Mouse (Mus musculus): ENCODE measurements around the gene Tac4. TPM values are rescaled to one million over a fixed set of nuclear protein-coding genes. Genes with fewer than 3 reads are reported as not detected.

Gene Tac4
- polyA plus RNA-seq, 1 experiment from 2014 or later: not detected

DNA sequence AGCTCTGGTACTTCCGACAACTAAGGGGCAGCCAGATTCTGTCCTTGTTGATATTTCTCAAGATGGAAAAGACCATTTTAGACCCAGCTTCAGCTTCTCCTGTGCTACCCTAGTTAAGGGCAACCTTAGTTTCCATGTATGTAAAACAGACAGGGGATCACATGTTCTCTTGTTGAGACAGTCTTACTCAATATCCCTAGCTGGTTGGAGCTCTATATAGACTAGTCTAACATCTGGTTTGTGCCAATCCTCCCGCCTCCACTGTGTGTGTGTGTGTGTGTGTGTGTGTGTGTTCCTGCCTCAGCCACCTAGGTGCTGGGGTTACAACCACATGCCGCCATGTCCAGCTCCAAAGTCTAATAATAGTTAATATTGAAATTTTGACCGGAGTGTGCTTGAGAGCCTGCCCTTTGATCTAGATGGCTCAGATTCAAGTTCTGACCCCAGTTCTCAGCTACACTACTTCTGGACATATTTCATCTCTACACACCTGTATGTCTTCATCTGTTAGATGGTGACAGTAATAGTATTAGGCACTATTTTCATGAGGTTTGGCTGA is 3.2 kb downstream of the Tac4 start:
- no peak for ATAC-seq (replicated peaks)
- WGBS: 58% methylated on average over 4 of the region's 4 CpGs
- H3K4me3 ChIP-seq: no peak overlapping the region
- no peak overlapping the region for H3K4me2 ChIP-seq
- H3K9ac ChIP-seq: no peak overlapping the region
- 0 out of 2 replicates have a peak, but pooled peaks cover 2% of the 10 kb centered on the region for H3K27me3 ChIP-seq (replicated peaks)
- peaks cover under 1% of the 10 kb centered on the region; the same call in 1 of the 2 replicates for H3K4me1 ChIP-seq
- no peaks in the 10 kb centered on the region for H3K36me3 ChIP-seq (replicated peaks)
- H3K9me3 ChIP-seq: no peaks in the 10 kb centered on the region
- H3K27ac ChIP-seq: no peak overlapping the region

DNA sequence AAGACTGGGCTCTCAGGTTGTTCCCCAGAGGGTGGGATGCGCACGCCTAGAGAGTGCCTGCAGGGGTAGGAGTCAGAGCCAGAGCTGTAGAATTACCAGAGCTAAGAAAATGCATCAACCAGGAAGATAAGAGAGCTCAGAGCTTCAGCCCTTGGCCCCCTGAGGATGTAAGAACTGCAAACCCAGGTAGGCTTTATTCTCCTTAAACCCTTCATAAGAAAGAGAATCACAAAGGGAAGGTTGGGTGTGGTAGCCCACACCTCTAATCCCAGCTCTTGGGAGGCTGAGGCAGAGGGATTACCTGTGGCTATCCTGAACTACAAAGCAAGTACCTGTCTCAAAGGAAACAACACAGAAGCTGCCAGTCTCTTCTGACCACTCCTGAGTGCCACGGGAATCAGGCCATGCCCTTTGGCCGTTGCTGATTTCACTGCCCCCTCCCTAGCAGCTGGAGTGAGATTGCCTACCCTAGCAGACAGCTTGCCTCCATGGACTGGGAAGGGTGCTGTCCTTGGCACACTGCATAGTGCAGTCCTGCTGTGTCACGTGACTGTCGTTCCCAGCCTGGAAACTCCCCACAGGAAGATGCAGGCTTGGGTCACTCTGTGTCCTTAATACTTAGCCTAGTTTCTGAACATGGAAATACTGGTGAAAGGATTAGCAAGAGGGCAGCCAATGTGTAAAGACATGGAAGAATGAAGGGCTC is 5.4 kb downstream of the Tac4 start:
- no peak overlapping the region for H3K4me2 ChIP-seq
- no peaks in the 10 kb centered on the region for H3K9me3 ChIP-seq
- 0 out of 2 replicates have a peak, but pooled peaks cover 1% of the 10 kb centered on the region for H3K27me3 ChIP-seq (replicated peaks)
- no peak for ATAC-seq (replicated peaks)
- no peak overlapping the region for H3K9ac ChIP-seq
- 46% methylated on average over 6 of the region's 6 CpGs for WGBS
- H3K27ac ChIP-seq: no peak overlapping the region
- H3K4me1 ChIP-seq: no peaks in the 10 kb centered on the region
- no peak overlapping the region for H3K4me3 ChIP-seq
- peaks cover 9% of the 10 kb centered on the region; the same call in 1 of the 2 replicates for H3K36me3 ChIP-seq (replicated peaks)

GRCm38 (mm10) chr11:95273661-95274060 is 12.3 kb downstream of the Tac4 start:
- Histone ChIP-seq H3K4me2 (no peak overlapping the region), H3K27ac (no peak overlapping the region), H3K4me3 (no peak overlapping the region), H3K27me3 (replicated peaks) (no peaks in the 10 kb centered on the region), H3K9ac (no peak overlapping the region), H3K36me3 (replicated peaks) (peaks cover 56% of the 10 kb centered on the region), H3K9me3 (no peaks in the 10 kb centered on the region), H3K4me1 (no peaks in the 10 kb centered on the region)
- no peak for ATAC-seq (replicated peaks)
- WGBS: 87% methylated on average over 5 of the region's 5 CpGs

DNA sequence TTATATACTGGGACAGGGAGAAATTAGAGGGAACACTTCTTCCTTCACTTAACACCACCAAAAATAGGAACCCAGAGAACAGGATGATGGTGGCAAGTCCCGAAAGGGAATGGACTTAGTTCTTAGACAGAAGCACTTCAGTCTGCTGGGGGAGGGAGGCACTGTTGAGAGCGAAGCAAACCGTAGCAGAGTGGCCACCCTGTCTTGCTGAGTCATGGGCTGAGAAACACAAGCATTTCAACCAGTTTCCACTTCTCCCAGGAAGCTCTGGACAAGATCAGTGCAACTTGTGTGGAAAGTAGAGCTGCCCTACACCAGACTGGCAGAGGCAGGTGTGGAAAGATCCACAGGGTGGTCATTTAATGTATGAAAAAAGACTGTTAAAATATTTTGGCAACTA is 13.3 kb downstream of the Tac4 start:
- ATAC-seq (replicated peaks): no peak
- no peaks in the 10 kb centered on the region for H3K9me3 ChIP-seq
- H3K4me2 ChIP-seq: no peak overlapping the region
- H3K27me3 ChIP-seq (replicated peaks): no peaks in the 10 kb centered on the region
- 89% methylated on average over 3 of the region's 3 CpGs for WGBS
- peaks cover 65% of the 10 kb centered on the region for H3K36me3 ChIP-seq (replicated peaks)
- H3K4me3 ChIP-seq: no peak overlapping the region
- H3K27ac ChIP-seq: no peak overlapping the region
- H3K9ac ChIP-seq: no peak overlapping the region
- no peaks in the 10 kb centered on the region for H3K4me1 ChIP-seq

- H3K9me3 ChIP-seq: no peaks in the 10 kb centered on the region
- no peaks in the 10 kb centered on the region for H3K4me1 ChIP-seq
- H3K27me3 ChIP-seq (replicated peaks): no peaks in the 10 kb centered on the region
- H3K27ac ChIP-seq: no peak overlapping the region
- WGBS: 91% methylated on average over 6 of the region's 6 CpGs
- H3K36me3 ChIP-seq (replicated peaks): peaks cover 73% of the 10 kb centered on the region
- H3K9ac ChIP-seq: no peak overlapping the region
- H3K4me3 ChIP-seq: no peak overlapping the region
- no peak for ATAC-seq (replicated peaks)
- H3K4me2 ChIP-seq: no peak overlapping the region
Observed at GRCm38 (mm10) chr11:95276056-95276455, 14.7 kb downstream of the Tac4 start.

DNA sequence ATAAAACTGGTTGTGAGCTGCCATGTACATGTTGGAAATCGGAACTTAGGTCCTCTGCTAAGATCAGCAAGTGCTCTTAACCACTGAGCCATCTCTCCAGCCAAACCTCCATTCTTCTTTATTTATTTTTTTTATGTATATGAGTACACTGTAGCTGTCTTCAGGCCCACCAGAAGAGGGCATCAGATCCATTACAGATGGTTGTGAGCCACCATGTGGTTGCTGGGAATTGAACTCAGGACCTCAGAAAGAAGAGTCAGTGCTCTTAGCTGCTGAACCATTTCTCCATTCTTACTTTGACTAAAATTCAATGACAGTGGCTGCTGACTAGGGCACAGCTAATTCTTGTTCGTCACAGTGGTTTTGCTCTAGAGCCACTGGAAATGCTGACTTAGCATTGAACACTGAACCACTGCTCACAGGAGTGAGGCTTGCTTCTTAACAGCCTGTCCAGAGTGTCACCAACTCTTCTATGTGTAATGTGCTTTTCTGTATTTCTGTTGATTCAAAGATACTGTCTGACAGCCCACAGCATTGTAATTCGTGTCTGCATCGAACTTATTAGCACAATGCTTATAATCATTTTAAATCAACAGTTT is 17.8 kb downstream of the Tac4 start:
- H3K27ac ChIP-seq: no peak overlapping the region
- H3K4me3 ChIP-seq: no peak overlapping the region
- no peak overlapping the region for H3K9ac ChIP-seq
- peaks cover 82% of the 10 kb centered on the region for H3K36me3 ChIP-seq (replicated peaks)
- no peak overlapping the region for H3K4me2 ChIP-seq
- no peaks in the 10 kb centered on the region for H3K4me1 ChIP-seq
- H3K9me3 ChIP-seq: no peaks in the 10 kb centered on the region
- H3K27me3 ChIP-seq (replicated peaks): no peaks in the 10 kb centered on the region
- ATAC-seq (replicated peaks): no peak
- 88% methylated on average over 4 of the region's 4 CpGs for WGBS

DNA sequence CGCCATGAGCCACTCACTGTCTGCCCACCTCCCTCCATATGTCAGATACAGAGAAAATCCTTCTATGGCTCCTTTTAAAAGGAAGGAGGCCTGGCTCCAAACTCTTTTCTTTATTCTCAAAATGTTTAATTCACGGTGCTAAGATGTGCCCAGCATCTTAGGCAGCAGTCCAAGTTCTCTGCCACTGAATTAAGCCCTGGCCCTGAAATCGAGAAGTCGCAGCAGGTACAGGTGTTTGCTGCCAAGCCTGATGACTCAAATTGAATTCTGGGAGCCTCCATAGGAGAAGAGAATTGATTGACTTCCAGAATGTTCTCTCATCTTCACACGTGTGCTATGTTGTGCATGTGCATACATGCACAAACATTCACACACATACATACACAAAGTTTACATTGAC is 21.0 kb downstream of the Tac4 start:
- H3K4me3 ChIP-seq: no peak overlapping the region
- no peaks in the 10 kb centered on the region for H3K27me3 ChIP-seq (replicated peaks)
- no peaks in the 10 kb centered on the region for H3K4me1 ChIP-seq
- H3K36me3 ChIP-seq (replicated peaks): peaks cover 77% of the 10 kb centered on the region
- 93% methylated on average over 5 of the region's 5 CpGs for WGBS
- no peak overlapping the region for H3K9ac ChIP-seq
- H3K9me3 ChIP-seq: no peaks in the 10 kb centered on the region
- no peak for ATAC-seq (replicated peaks)
- no peak overlapping the region for H3K4me2 ChIP-seq
- no peak overlapping the region for H3K27ac ChIP-seq

DNA sequence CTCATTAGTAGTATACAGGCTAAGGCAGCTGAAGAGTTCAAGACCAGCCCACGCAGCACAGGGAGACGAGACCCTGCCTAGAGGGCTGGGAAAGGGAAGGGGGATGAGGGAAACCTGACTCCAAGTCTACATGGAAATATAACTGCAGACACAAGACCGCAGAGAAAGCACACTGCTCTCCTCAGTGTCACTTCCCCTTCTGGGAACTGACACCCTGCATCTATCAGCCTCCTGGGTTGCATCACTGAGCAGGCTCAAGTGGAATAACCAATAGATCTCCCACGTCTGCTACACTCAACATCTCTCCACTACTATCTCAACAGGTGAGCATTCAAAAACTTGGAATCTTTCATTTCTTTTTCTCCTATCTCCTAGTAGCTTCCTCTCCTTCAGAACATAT is 30.7 kb downstream of the Tac4 start:
- no peak for ATAC-seq (replicated peaks)
- 85% methylated on average over 4 of the region's 4 CpGs for WGBS
- Histone ChIP-seq H3K4me1 (no peaks in the 10 kb centered on the region), H3K4me2 (no peak overlapping the region), H3K27me3 (replicated peaks) (no peaks in the 10 kb centered on the region), H3K9me3 (no peaks in the 10 kb centered on the region), H3K4me3 (no peak overlapping the region), H3K27ac (no peak overlapping the region), H3K9ac (no peak overlapping the region), H3K36me3 (replicated peaks) (peaks cover 40% of the 10 kb centered on the region)

GRCm38 (mm10) chr11:95293017-95293624 is 31.8 kb downstream of the Tac4 start:
- ATAC-seq (replicated peaks): no peak
- H3K4me2 ChIP-seq: no peak overlapping the region
- no peaks in the 10 kb centered on the region for H3K9me3 ChIP-seq
- no peaks in the 10 kb centered on the region for H3K27me3 ChIP-seq (replicated peaks)
- H3K36me3 ChIP-seq (replicated peaks): peaks cover 36% of the 10 kb centered on the region
- H3K9ac ChIP-seq: no peak overlapping the region
- no peak overlapping the region for H3K27ac ChIP-seq
- H3K4me3 ChIP-seq: no peak overlapping the region
- WGBS: 90% methylated on average over 8 of the region's 8 CpGs
- no peaks in the 10 kb centered on the region for H3K4me1 ChIP-seq

GRCm38 (mm10) chr11:95295736-95296135 is 34.4 kb downstream of the Tac4 start:
- ATAC-seq (replicated peaks): no peak
- H3K4me3 ChIP-seq: no peak overlapping the region
- H3K4me1 ChIP-seq: no peaks in the 10 kb centered on the region
- H3K36me3 ChIP-seq (replicated peaks): peaks cover 28% of the 10 kb centered on the region; the same call in 1 of the 2 replicates
- H3K9me3 ChIP-seq: no peaks in the 10 kb centered on the region
- H3K27ac ChIP-seq: no peak overlapping the region
- no peak overlapping the region for H3K9ac ChIP-seq
- no peaks in the 10 kb centered on the region for H3K27me3 ChIP-seq (replicated peaks)
- no peak overlapping the region for H3K4me2 ChIP-seq
- 94% methylated on average over 13 of the region's 13 CpGs for WGBS

GRCm38 (mm10) chr11:95298146-95298545 is 36.8 kb downstream of the Tac4 start:
- ATAC-seq (replicated peaks): no peak
- Histone ChIP-seq H3K9me3 (no peaks in the 10 kb centered on the region), H3K36me3 (replicated peaks) (peaks cover 30% of the 10 kb centered on the region), H3K4me3 (no peak overlapping the region), H3K27ac (no peak overlapping the region), H3K4me1 (no peaks in the 10 kb centered on the region), H3K9ac (no peak overlapping the region), H3K4me2 (no peak overlapping the region), H3K27me3 (replicated peaks) (no peaks in the 10 kb centered on the region)
- 14% methylated on average over 2 of the region's 2 CpGs for WGBS

DNA sequence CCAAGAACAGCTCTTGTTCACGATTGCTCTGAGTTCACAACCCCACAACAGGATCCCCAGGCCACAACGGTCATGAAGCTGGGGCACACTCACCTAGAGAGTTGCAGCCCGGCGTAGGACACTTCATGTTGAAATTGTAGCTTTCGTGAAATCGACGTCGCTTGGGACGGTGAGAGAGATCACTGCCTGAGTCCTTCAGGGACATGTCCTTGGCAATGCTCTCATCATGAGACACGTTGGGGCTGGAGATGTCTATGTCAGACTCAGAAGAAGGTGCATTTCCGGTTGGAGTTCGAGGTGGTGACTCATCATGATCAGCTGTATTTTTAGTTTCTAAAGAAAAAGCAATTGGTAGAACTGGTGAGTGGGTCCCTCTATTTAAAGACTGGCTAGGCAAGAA is 38.6 kb downstream of the Tac4 start:
- H3K27ac ChIP-seq: no peak overlapping the region
- H3K9ac ChIP-seq: no peak overlapping the region
- H3K27me3 ChIP-seq (replicated peaks): no peaks in the 10 kb centered on the region
- WGBS: 93% methylated on average over 12 of the region's 12 CpGs
- H3K4me3 ChIP-seq: no peak overlapping the region
- H3K36me3 ChIP-seq (replicated peaks): peaks cover 25% of the 10 kb centered on the region
- H3K4me1 ChIP-seq: no peaks in the 10 kb centered on the region
- no peak for ATAC-seq (replicated peaks)
- no peak overlapping the region for H3K4me2 ChIP-seq
- H3K9me3 ChIP-seq: no peaks in the 10 kb centered on the region
